Mouse (Mus musculus): Measurements from ENCODE around the gene Clnk.

DNA sequence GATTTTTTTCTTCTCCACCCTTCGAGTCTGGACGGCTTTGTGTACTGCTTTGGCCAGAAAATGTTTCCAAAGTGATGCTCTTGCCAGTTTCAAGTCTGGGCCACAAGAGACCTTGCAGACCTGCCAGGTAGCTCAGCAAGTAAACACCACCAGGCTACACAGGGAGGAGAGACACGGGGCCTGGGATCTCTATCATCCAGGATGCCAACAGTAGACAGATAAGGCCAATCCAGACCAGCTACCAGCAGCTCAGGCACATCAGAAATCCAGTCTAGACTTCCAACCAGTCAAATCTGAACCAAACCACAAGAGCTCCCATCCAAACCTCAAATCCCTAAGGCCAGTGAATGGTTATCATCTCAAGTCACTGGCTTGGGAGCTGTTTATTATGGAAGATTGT lies 26.3 kb upstream of the Clnk start:
- TF ChIP-seq POLR2A (IDR thresholded peaks at IDR 0.05; ENCODE audit: control insufficient read depth, extremely low read depth, insufficient read depth, low read length, poor library complexity) (no peak), CTCF (IDR thresholded peaks at IDR 0.05; ENCODE audit: borderline replicate concordance, control insufficient read depth, extremely low read depth, insufficient read depth, low read length, poor library complexity) (no peak)
